Mouse (Mus musculus) stomach, embryonic 14.5 days (tissue): ENCODE measurements at regions not wholly inside any gene's neighbourhood (a gene's known extent, or its start where the extent isn't known, plus 50 kb on each side); places are given as distances from the start of the nearest gene placed in this dataset.
"Not testable (repeated sequence)": the region's sequence is repeated elsewhere in the genome, so short reads cannot be mapped to it uniquely, and the experiment has no call there.

Source experiments
- ATAC-seq: fragments of 200-750 bp; cut with Nextera tagmentation; 2 replicates; pipeline ENCODE4 v1.8.0; 2017; ENCODE audit warnings: low read depth, moderate TSS enrichment; ENCODE audit not compliant: insufficient number of reproducible peaks, insufficient read depth, low FRiP score
- H3K27ac ChIP-seq: fragments of 300-500 bp; sonication (generic); 2 replicates; pipeline ENCODE4 v1.5.1; 2014; ENCODE audit warnings: mild to moderate bottlenecking, low read length, moderate library complexity, mixed read lengths
- H3K27me3 ChIP-seq: fragments of 300-500 bp; sonication (generic); 2 replicates; pipeline ENCODE4 v1.6.1; 2014; ENCODE audit warnings: low read length, control low read depth, mixed read lengths; ENCODE audit not compliant: control insufficient read depth, insufficient read depth
- H3K36me3 ChIP-seq: fragments of 300-500 bp; sonication (generic); 2 replicates; pipeline ENCODE4 v1.6.1; 2014; ENCODE audit warnings: mild to moderate bottlenecking, control low read depth, low read length, moderate library complexity, mixed read lengths; ENCODE audit not compliant: control insufficient read depth, insufficient read depth
- H3K4me1 ChIP-seq: fragments of 300-500 bp; sonication (generic); 2 replicates; pipeline ENCODE4 v1.6.1; 2014; ENCODE audit warnings: low read length, control low read depth, mixed read lengths; ENCODE audit not compliant: control insufficient read depth, insufficient read depth
- H3K4me2 ChIP-seq: fragments of 300-500 bp; sonication (generic); replicated peaks from 2 replicates; pipeline ENCODE4 v1.6.1; 2014; ENCODE audit warnings: low read depth, low read length, control low read depth
- H3K4me3 ChIP-seq: fragments of 300-500 bp; sonication (generic); 2 replicates; pipeline ENCODE4 v1.5.1; 2014; ENCODE audit warnings: low read depth, low read length, control low read depth
- H3K9ac ChIP-seq: fragments of 300-500 bp; sonication (generic); replicated peaks from 2 replicates; pipeline ENCODE4 v1.6.1; 2014; ENCODE audit warnings: low read depth, mild to moderate bottlenecking, control low read depth, low read length, moderate library complexity, mixed read lengths
- H3K9me3 ChIP-seq: fragments of 300-500 bp; sonication (generic); 2 replicates; pipeline ENCODE4 v1.6.1; 2016; ENCODE audit warnings: low read depth, low read length, control low read depth; ENCODE audit not compliant: control insufficient read depth
- WGBS: fragments of 180-500 bp; shearing (Covaris S2); extraction: QIAGEN DNeasy Blood & Tissue Kit; methylation state at CpG from one replicate; pipeline ENCODE4 v1.1.7; 2014; 5-methylcytosine and 5-hydroxymethylcytosine counted together

GRCm38 (mm10) chr12:22156467-22157037, 739.1 kb upstream of the Ywhaq start:
- H3K27ac ChIP-seq, H3K9me3 ChIP-seq, H3K9ac ChIP-seq, ATAC-seq, H3K4me2 ChIP-seq, H3K36me3 ChIP-seq, H3K4me1 ChIP-seq, H3K27me3 ChIP-seq: not testable (repeated sequence)
- WGBS, result 5% methylated on average over 33 of the region's 47 CpGs
- H3K4me3 ChIP-seq, result 0 out of 2 replicates have a peak overlapping the region, but pooled peaks have one; percentile 6

DNA sequence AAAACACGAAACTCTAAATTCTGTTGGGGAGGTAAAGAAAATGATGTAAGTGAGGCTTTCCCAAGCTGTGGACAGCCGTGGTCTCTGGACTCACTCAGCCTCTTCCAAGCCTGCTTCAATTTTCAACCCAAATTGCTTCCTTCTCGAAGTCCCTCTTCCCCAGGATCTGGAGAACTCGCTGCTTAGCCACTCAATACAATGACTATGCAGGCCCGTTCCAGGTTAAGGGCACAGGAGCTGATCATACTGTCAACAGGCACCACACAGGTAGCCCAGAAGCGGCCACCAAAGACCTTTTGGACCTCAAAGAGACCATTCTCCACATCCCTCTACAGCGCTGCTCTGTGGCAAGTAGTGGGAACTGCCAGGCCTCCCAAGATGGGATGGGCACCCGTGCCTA, 737.9 kb upstream of the Ywhaq start:
- not testable (repeated sequence) for H3K4me2 ChIP-seq, ATAC-seq, H3K36me3 ChIP-seq, H3K4me3 ChIP-seq, H3K9ac ChIP-seq, H3K27ac ChIP-seq, H3K9me3 ChIP-seq, H3K4me1 ChIP-seq, H3K27me3 ChIP-seq
- 72% methylated on average over 5 of the region's 8 CpGs for WGBS
